Mouse (Mus musculus): ENCODE results near the gene Ano9. TPM values are rescaled to one million over a fixed set of nuclear protein-coding genes. Genes with fewer than 3 reads are reported as not detected.

The Ano9 gene
- total RNA-seq, 2 experiments from 2014 or later, result not detected

GRCm38 (mm10) chr7:141064175-141064574 is 53.4 kb downstream of the Ano9 start:
- no peak for DNase-seq (ENCODE audit: low spot score)

GRCm38 (mm10) chr7:141063353-141063752 is 54.3 kb downstream of the Ano9 start:
- no peak for DNase-seq (ENCODE audit: low spot score)

GRCm38 (mm10) chr7:141062525-141062924 is 55.1 kb downstream of the Ano9 start:
- no peak for DNase-seq (ENCODE audit: low spot score)

DNA sequence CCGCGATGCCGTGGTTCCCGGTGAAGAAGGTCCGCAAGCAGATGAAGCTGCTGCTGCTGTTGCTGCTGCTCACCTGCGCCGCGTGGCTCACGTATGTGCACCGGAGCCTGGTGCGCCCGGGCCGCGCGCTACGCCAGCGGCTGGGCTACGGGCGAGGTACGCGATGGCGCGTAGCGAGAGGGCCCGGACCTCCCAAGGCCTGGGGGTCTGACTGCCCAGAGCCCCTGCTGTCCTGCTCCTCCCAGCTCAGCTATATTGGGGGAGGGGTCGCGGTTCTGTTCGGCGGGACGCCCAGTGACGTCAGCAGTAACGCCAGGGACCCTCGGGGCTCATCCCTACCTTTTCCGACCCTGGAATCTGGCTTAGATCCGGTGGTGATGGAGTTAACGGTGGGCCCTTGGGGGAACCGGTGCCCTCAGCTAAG is 56.3 kb downstream of the Ano9 start:
- no peak for DNase-seq (ENCODE audit: low spot score)

GRCm38 (mm10) chr7:141060426-141061242 is 57.0 kb downstream of the Ano9 start, which contains the start of gene B4galnt4:
TSS of gene B4galnt4 (plus strand) at chr7:141061104.
- DNase-seq (ENCODE audit: low spot score), result peak; percentile 27

- DNase-seq (ENCODE audit: low spot score), result no peak
These were observed 57.7 kb downstream of the Ano9 start for GRCm38 (mm10) chr7:141059929-141060328.

- DNase-seq (ENCODE audit: low spot score), result no peak
These were observed 58.8 kb downstream of the Ano9 start for GRCm38 (mm10) chr7:141058601-141059341.

GRCm38 (mm10) chr7:141057541-141057940 is 60.1 kb downstream of the Ano9 start:
- DNase-seq (ENCODE audit: low spot score), result no peak

DNA sequence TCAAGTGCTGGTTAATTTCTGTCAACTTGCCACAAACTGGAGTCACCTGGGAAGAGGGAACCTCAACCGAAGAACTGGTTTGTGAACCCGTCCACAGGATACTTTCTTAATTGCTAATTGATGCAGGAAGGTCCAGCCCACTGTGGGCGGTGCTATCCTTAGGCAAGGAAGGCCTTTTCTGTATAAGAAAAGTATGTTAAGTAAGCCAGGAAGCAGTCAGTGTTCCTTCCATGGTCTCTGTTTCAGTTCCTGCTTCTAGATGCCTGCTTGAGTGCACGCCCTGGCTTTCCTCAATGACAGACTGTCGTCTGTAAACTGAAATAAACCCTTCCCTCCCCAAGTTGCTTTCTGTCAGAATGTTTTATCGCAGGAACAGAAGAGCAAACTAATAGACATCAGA is 60.6 kb downstream of the Ano9 start:
- no peak for DNase-seq (ENCODE audit: low spot score)

DNA sequence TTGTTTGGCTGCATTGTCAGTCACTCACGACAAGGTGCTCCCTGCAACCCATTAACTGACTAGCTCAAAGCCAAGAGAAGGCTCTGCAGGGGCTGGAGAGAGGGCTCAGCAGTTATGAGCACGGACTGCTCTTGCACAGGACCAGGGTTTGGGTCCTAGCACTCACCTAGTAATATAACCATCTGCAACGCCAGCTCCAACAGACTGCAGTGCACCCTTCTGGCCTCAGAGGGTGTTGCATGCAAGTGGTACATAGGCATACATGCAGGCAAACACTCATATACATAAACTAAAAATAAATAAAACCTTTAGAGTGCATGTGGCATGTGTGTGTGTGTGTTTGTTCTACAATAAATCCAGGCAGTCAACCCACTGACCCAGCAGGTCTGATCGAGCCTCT is 61.8 kb downstream of the Ano9 start:
- DNase-seq (ENCODE audit: low spot score), result no peak

- no peak for DNase-seq (ENCODE audit: low spot score)
These were observed 65.2 kb downstream of the Ano9 start for GRCm38 (mm10) chr7:141052421-141052820.

GRCm38 (mm10) chr7:141052016-141052415 is 65.6 kb downstream of the Ano9 start:
- no peak for DNase-seq (ENCODE audit: low spot score)

Other genes with a start within 250 kb of the Ano9 start
- gene Psmd13, start 235.8 kb downstream of the Ano9 start, total RNA-seq (2021), result 10 to 100 TPM; 83.0 to 87.8 TPM
- gene Sirt3, start 235.5 kb downstream of the Ano9 start, total RNA-seq (2021), result 10 to 100 TPM; 22.5 to 25.5 TPM
- gene Cox8b, start 217.4 kb downstream of the Ano9 start, total RNA-seq (2021), result 1,000 to 10,000 TPM; 2,037 to 2,233 TPM
- not detected for gene Nlrp6, start 196.9 kb downstream of the Ano9 start, total RNA-seq (2021)
- gene Pgghg, start 176.4 kb downstream of the Ano9 start, total RNA-seq (2021), result 1 to 10 TPM; 2.2 to 3.4 TPM
- not detected for gene Ifitm5, start 167.5 kb downstream of the Ano9 start, total RNA-seq (2021)
- not detected for gene Gm45717, start 161.9 kb downstream of the Ano9 start, total RNA-seq (2021)
- 10 to 100 TPM; 44.8 to 64.4 TPM for gene Ifitm2, start 161.8 kb downstream of the Ano9 start, total RNA-seq (2021)
- 1 to 10 TPM in 1 of 2 experiments, under 1 TPM in 1; 0.97 to 1.3 TPM for gene Ifitm1, start 150.6 kb downstream of the Ano9 start, total RNA-seq (2021)
- 10 to 100 TPM; 32.8 to 49.0 TPM for gene Ifitm3, start 107.0 kb downstream of the Ano9 start, total RNA-seq (2021)
- not detected for gene Ifitm6, start 99.9 kb downstream of the Ano9 start, total RNA-seq (2021)
- gene Gm17387, start 88.7 kb downstream of the Ano9 start, total RNA-seq (2021), result not detected
- gene B4galnt4, start 56.7 kb downstream of the Ano9 start, total RNA-seq (2021), result not detected
- gene Pkp3, start 39.6 kb downstream of the Ano9 start, total RNA-seq (2021), result not detected
- 1 to 10 TPM; 1.1 to 2.9 TPM for gene Sigirr, start 17.2 kb downstream of the Ano9 start, total RNA-seq (2021)
- gene Ptdss2, start 4.6 kb upstream of the Ano9 start, total RNA-seq (2021), result 10 to 100 TPM; 20.2 to 21.1 TPM
- gene Rnh1, start 55.1 kb upstream of the Ano9 start, total RNA-seq (2021), result 10 to 100 TPM; 49.3 to 52.9 TPM
- 100 to 1,000 TPM; 109 to 117 TPM for gene Hras, start 76.2 kb upstream of the Ano9 start, total RNA-seq (2021)
- 1 to 10 TPM; 1.6 to 1.7 TPM for gene Lrrc56, start 76.4 kb upstream of the Ano9 start, total RNA-seq (2021)
- gene Lmntd2, start 96.3 kb upstream of the Ano9 start, total RNA-seq (2021), result not detected
- gene Rassf7, start 98.1 kb upstream of the Ano9 start, total RNA-seq (2021), result under 1 TPM; 0.24 to 0.48 TPM
- gene Phrf1, start 111.0 kb upstream of the Ano9 start, total RNA-seq (2021), result 10 to 100 TPM; 19.5 to 24.8 TPM
- gene Irf7, start 148.7 kb upstream of the Ano9 start, total RNA-seq (2021), result 1 to 10 TPM in 1 of 2 experiments, under 1 TPM in 1; 0.25 to 1.4 TPM
- not detected for gene Cdhr5, start 159.0 kb upstream of the Ano9 start, total RNA-seq (2021)
- gene Sct, start 161.3 kb upstream of the Ano9 start, total RNA-seq (2021), result not detected
- gene Drd4, start 174.2 kb upstream of the Ano9 start, total RNA-seq (2021), result not detected
- 10 to 100 TPM in 1 of 2 experiments, 1 to 10 TPM in 1; 8.9 to 13.2 TPM for gene Deaf1, start 209.9 kb upstream of the Ano9 start, total RNA-seq (2021)
- gene Tmem80, start 209.9 kb upstream of the Ano9 start, total RNA-seq (2021), result 10 to 100 TPM; 13.7 to 13.9 TPM
- gene Eps8l2, start 221.1 kb upstream of the Ano9 start, total RNA-seq (2021), result 1 to 10 TPM; 1.1 to 2.3 TPM

Data from gastrocnemius, adult 18-20 months (tissue).